Mouse (Mus musculus): ENCODE measurements around the gene Map2k6. TPM values are rescaled to one million over a fixed set of nuclear protein-coding genes. Genes with fewer than 3 reads are reported as not detected.

Map2k6 gene
- polyA plus RNA-seq, 1 experiment: 3.6 TPM

- H3K27ac ChIP-seq (ENCODE audit: insufficient read depth, low read depth, low read length): no peak overlapping the region
Measured at GRCm38 (mm10) chr11:110534856-110535255, 135.9 kb downstream of the Map2k6 start.

GRCm38 (mm10) chr11:110536533-110536932 is 137.6 kb downstream of the Map2k6 start:
- no peak overlapping the region for H3K4me3 ChIP-seq (ENCODE audit: insufficient read depth, low read length)

More at GRCm38 (mm10) chr11:110534856-110535255, 135.9 kb downstream of the Map2k6 start:
- Histone ChIP-seq H3K4me1 (ENCODE audit: control insufficient read depth, insufficient read depth, low read length) (no peaks in the 10 kb centered on the region), H3K4me3 (ENCODE audit: insufficient read depth, low read length) (no peak overlapping the region)
- TF ChIP-seq POLR2A (IDR thresholded peaks at IDR 0.05; ENCODE audit: borderline replicate concordance, low read depth, low read length) (no peak), CTCF (IDR thresholded peaks at IDR 0.05; ENCODE audit: low read depth, low read length) (no peak)

GRCm38 (mm10) chr11:110537602-110538001 is 138.7 kb downstream of the Map2k6 start:
- H3K27ac ChIP-seq (ENCODE audit: insufficient read depth, low read depth, low read length): peak overlapping the region; percentile 70
- H3K4me1 ChIP-seq (ENCODE audit: control insufficient read depth, insufficient read depth, low read length): no peaks in the 10 kb centered on the region
- peak overlapping the region; percentile 57 for H3K4me3 ChIP-seq (ENCODE audit: insufficient read depth, low read length)
- TF ChIP-seq CTCF (IDR thresholded peaks at IDR 0.05; ENCODE audit: low read depth, low read length) (no peak), POLR2A (IDR thresholded peaks at IDR 0.05; ENCODE audit: borderline replicate concordance, low read depth, low read length) (no peak)

More at GRCm38 (mm10) chr11:110536533-110536932, 137.6 kb downstream of the Map2k6 start:
- no peak for TF ChIP-seq POLR2A (IDR thresholded peaks at IDR 0.05; ENCODE audit: borderline replicate concordance, low read depth, low read length)
- Histone ChIP-seq H3K27ac (ENCODE audit: insufficient read depth, low read depth, low read length) (no peak overlapping the region), H3K4me1 (ENCODE audit: control insufficient read depth, insufficient read depth, low read length) (no peaks in the 10 kb centered on the region)

- no peak for TF ChIP-seq POLR2A (IDR thresholded peaks at IDR 0.05; ENCODE audit: borderline replicate concordance, low read depth, low read length)
- no peak for TF ChIP-seq CTCF (IDR thresholded peaks at IDR 0.05; ENCODE audit: low read depth, low read length)
- Histone ChIP-seq H3K27ac (ENCODE audit: insufficient read depth, low read depth, low read length) (peak overlapping the region; percentile 70), H3K4me1 (ENCODE audit: control insufficient read depth, insufficient read depth, low read length) (no peaks in the 10 kb centered on the region), H3K4me3 (ENCODE audit: insufficient read depth, low read length) (peak overlapping the region; percentile 57; the same call in 1 of the 2 replicates)
Measured at GRCm38 (mm10) chr11:110538206-110538605, 139.3 kb downstream of the Map2k6 start.

- Histone ChIP-seq H3K4me3 (ENCODE audit: insufficient read depth, low read length) (no peak overlapping the region), H3K4me1 (ENCODE audit: control insufficient read depth, insufficient read depth, low read length) (peaks cover 10% of the 10 kb centered on the region), H3K27ac (ENCODE audit: insufficient read depth, low read depth, low read length) (no peak overlapping the region)
- TF ChIP-seq POLR2A (IDR thresholded peaks at IDR 0.05; ENCODE audit: borderline replicate concordance, low read depth, low read length) (no peak), CTCF (IDR thresholded peaks at IDR 0.05; ENCODE audit: low read depth, low read length) (no peak)
Measured at GRCm38 (mm10) chr11:110541933-110542332, 143.0 kb downstream of the Map2k6 start.

- Histone ChIP-seq H3K27ac (ENCODE audit: insufficient read depth, low read depth, low read length) (no peak overlapping the region), H3K4me3 (ENCODE audit: insufficient read depth, low read length) (no peak overlapping the region), H3K4me1 (ENCODE audit: control insufficient read depth, insufficient read depth, low read length) (peaks cover 10% of the 10 kb centered on the region)
- TF ChIP-seq CTCF (IDR thresholded peaks at IDR 0.05; ENCODE audit: low read depth, low read length) (no peak), POLR2A (IDR thresholded peaks at IDR 0.05; ENCODE audit: borderline replicate concordance, low read depth, low read length) (no peak)
Measured at GRCm38 (mm10) chr11:110544419-110545210, 145.7 kb downstream of the Map2k6 start.

GRCm38 (mm10) chr11:110545416-110545815 is 146.5 kb downstream of the Map2k6 start:
- no peak for TF ChIP-seq POLR2A (IDR thresholded peaks at IDR 0.05; ENCODE audit: borderline replicate concordance, low read depth, low read length)
- no peak for TF ChIP-seq CTCF (IDR thresholded peaks at IDR 0.05; ENCODE audit: low read depth, low read length)
- Histone ChIP-seq H3K4me1 (ENCODE audit: control insufficient read depth, insufficient read depth, low read length) (peaks cover 10% of the 10 kb centered on the region), H3K4me3 (ENCODE audit: insufficient read depth, low read length) (no peak overlapping the region), H3K27ac (ENCODE audit: insufficient read depth, low read depth, low read length) (no peak overlapping the region)

GRCm38 (mm10) chr11:110551471-110551967 is 152.6 kb downstream of the Map2k6 start:
- Histone ChIP-seq H3K4me3 (ENCODE audit: insufficient read depth, low read length) (no peak overlapping the region), H3K27ac (ENCODE audit: insufficient read depth, low read depth, low read length) (no peak overlapping the region), H3K4me1 (ENCODE audit: control insufficient read depth, insufficient read depth, low read length) (no peaks in the 10 kb centered on the region)
- TF ChIP-seq CTCF (IDR thresholded peaks at IDR 0.05; ENCODE audit: low read depth, low read length) (no peak), POLR2A (IDR thresholded peaks at IDR 0.05; ENCODE audit: borderline replicate concordance, low read depth, low read length) (no peak)

- H3K4me1 ChIP-seq (ENCODE audit: control insufficient read depth, insufficient read depth, low read length): peaks cover 19% of the 10 kb centered on the region
- TF ChIP-seq POLR2A (IDR thresholded peaks at IDR 0.05; ENCODE audit: borderline replicate concordance, low read depth, low read length) (no peak), CTCF (IDR thresholded peaks at IDR 0.05; ENCODE audit: low read depth, low read length) (no peak)
- no peak overlapping the region for H3K4me3 ChIP-seq (ENCODE audit: insufficient read depth, low read length)
- H3K27ac ChIP-seq (ENCODE audit: insufficient read depth, low read depth, low read length): peak overlapping the region; percentile 24
Measured at GRCm38 (mm10) chr11:110562320-110563081, 163.6 kb downstream of the Map2k6 start.

All from bone marrow macrophage, adult 2 months (primary cell).